In genomic region chr2:56025059-56025458, GRCm38 (mm10) we compare ENCODE assay signal across 10 mouse cellular contexts.
DNase-seq lines count a peak whose midpoint lies in the region; ATAC-seq and TF ChIP-seq lines count a peak whose summit lies in the region.
"Had no signal": no experiment of that assay in that cellular context is flagged by ENCODE, and none has a peak within 500 bp of the region (broad histone marks: within the 10 kb centered on the region; RNA-seq: fewer than 3 reads in every experiment).

No protein-coding gene starts in this region.

- 6% methylated on average over 5 of the region's 5 CpGs for WGBS in lung, embryonic 14.5 days
- WGBS in lung, adult 2 months, result 9% methylated on average over 5 of the region's 5 CpGs
- 4% methylated on average over 5 of the region's 5 CpGs for WGBS in forebrain, embryonic 15.5 days
- WGBS in neural tube, embryonic 15.5 days, result 8% methylated on average over 5 of the region's 5 CpGs

- no peak for ATAC-seq in lung, embryonic 14.5 days (ENCODE audit: insufficient read depth)
- ATAC-seq in forebrain, embryonic 15.5 days (replicated peaks), result peak; percentile 95
- ATAC-seq in neural tube, embryonic 15.5 days (ENCODE audit: low FRiP score), result peak; percentile 78; the same call in 1 of the 2 replicates

- TF ChIP-seq POLR2A in lung, adult 2 months (IDR thresholded peaks at IDR 0.05; ENCODE audit: borderline replicate concordance, extremely low read depth, low read depth, low read length), result no peak

- H3K9ac ChIP-seq in lung, embryonic 14.5 days, result no peak overlapping the region
- H3K9ac ChIP-seq in forebrain, embryonic 15.5 days (replicated peaks), result no peak overlapping the region
- H3K9ac ChIP-seq in neural tube, embryonic 15.5 days (replicated peaks), result no peak overlapping the region
- H3K9ac ChIP-seq: embryonic facial prominence, embryonic 13.5 days; limb, embryonic 15.5 days had no signal

- H3K4me2 ChIP-seq in lung, embryonic 14.5 days, result no peak overlapping the region
- H3K4me2 ChIP-seq in forebrain, embryonic 15.5 days (replicated peaks), result no peak overlapping the region
- H3K4me2 ChIP-seq in neural tube, embryonic 15.5 days, result no peak overlapping the region
- H3K4me2 ChIP-seq: embryonic facial prominence, embryonic 13.5 days; limb, embryonic 15.5 days had no signal

- H3K36me3 ChIP-seq in lung, embryonic 14.5 days (ENCODE audit: insufficient read depth), result no peaks in the 10 kb centered on the region
- H3K36me3 ChIP-seq in forebrain, embryonic 15.5 days, result no peaks in the 10 kb centered on the region
- H3K36me3 ChIP-seq in neural tube, embryonic 15.5 days, result no peaks in the 10 kb centered on the region
- H3K36me3 ChIP-seq: embryonic facial prominence, embryonic 13.5 days; limb, embryonic 15.5 days had no signal

- no peaks in the 10 kb centered on the region for H3K27me3 ChIP-seq in lung, embryonic 14.5 days (ENCODE audit: insufficient read depth, low read length)
- H3K27me3 ChIP-seq in forebrain, embryonic 15.5 days, result no peaks in the 10 kb centered on the region
- H3K27me3 ChIP-seq in neural tube, embryonic 15.5 days (replicated peaks), result no peaks in the 10 kb centered on the region
- H3K27me3 ChIP-seq: embryonic facial prominence, embryonic 13.5 days; limb, embryonic 15.5 days had no signal

- DNase-seq in lung, embryonic 14.5 days, result peak; percentile 91
- DNase-seq in lung, adult 2 months, result no peak
- peak; percentile 72 for DNase-seq in brain, adult 2 months (ENCODE audit: low read depth, low spot score)
- peak; percentile 7 to 61 for DNase-seq in layer of hippocampus, postnatal 25 days (ENCODE audit: extremely low spot score in 1 of 2, low spot score in 1 of 2)
- DNase-seq in spleen, postnatal 36 days (ENCODE audit: low spot score in 2 of 2), result no peak
- no peak for DNase-seq in heart, adult 11 months

- H3K9me3 ChIP-seq in lung, embryonic 14.5 days (ENCODE audit: low read depth, low read length), result no peaks in the 10 kb centered on the region
- no peaks in the 10 kb centered on the region for H3K9me3 ChIP-seq in forebrain, embryonic 15.5 days
- H3K9me3 ChIP-seq in neural tube, embryonic 15.5 days (replicated peaks), result no peaks in the 10 kb centered on the region
- H3K9me3 ChIP-seq: embryonic facial prominence, embryonic 13.5 days; limb, embryonic 15.5 days had no signal

- H3K4me1 ChIP-seq in lung, embryonic 14.5 days (ENCODE audit: insufficient read depth), result no peaks in the 10 kb centered on the region
- no peaks in the 10 kb centered on the region for H3K4me1 ChIP-seq in lung, adult 2 months (ENCODE audit: control insufficient read depth, insufficient read depth, low read length)
- no peaks in the 10 kb centered on the region for H3K4me1 ChIP-seq in forebrain, embryonic 15.5 days
- H3K4me1 ChIP-seq in neural tube, embryonic 15.5 days, result no peaks in the 10 kb centered on the region
- H3K4me1 ChIP-seq: embryonic facial prominence, embryonic 13.5 days; limb, embryonic 15.5 days had no signal

- peak; percentile 60 for TF ChIP-seq CTCF in lung, embryonic 14.5 days (IDR thresholded peaks at IDR 0.05; ENCODE audit: low read depth)
- TF ChIP-seq CTCF in lung, adult 2 months (IDR thresholded peaks at IDR 0.05; ENCODE audit: insufficient read depth, low read length), result no peak

- H3K27ac ChIP-seq in lung, embryonic 14.5 days (ENCODE audit: low read depth), result no peak overlapping the region
- no peak overlapping the region for H3K27ac ChIP-seq in forebrain, embryonic 15.5 days (replicated peaks)
- no peak overlapping the region for H3K27ac ChIP-seq in neural tube, embryonic 15.5 days (replicated peaks)
- H3K27ac ChIP-seq: embryonic facial prominence, embryonic 13.5 days; limb, embryonic 15.5 days had no signal

- no peak overlapping the region for H3K4me3 ChIP-seq in lung, embryonic 14.5 days (ENCODE audit: low read depth, low read length)
- no peak overlapping the region for H3K4me3 ChIP-seq in lung, adult 2 months (replicated peaks; ENCODE audit: extremely low read depth, low read depth, low read length)
- H3K4me3 ChIP-seq in forebrain, embryonic 15.5 days, result no peak overlapping the region
- no peak overlapping the region for H3K4me3 ChIP-seq in neural tube, embryonic 15.5 days (replicated peaks)
- H3K4me3 ChIP-seq: embryonic facial prominence, embryonic 13.5 days; limb, embryonic 15.5 days had no signal

Comparison
In these comparisons a context has a peak if more than half of its experiments do, and no peak if none do; other contexts are left out.
1. DNase-seq: peak in lung, embryonic 14.5 days (single experiment), brain, adult 2 months (single experiment) and layer of hippocampus, postnatal 25 days (2 of 2); none in lung, adult 2 months (single experiment), spleen, postnatal 36 days (0 of 2) and heart, adult 11 months (single experiment).